Mouse (Mus musculus): ENCODE measurements around the gene St6galnac4. TPM values are rescaled to one million over a fixed set of nuclear protein-coding genes. Genes with fewer than 3 reads are reported as not detected.

Gene St6galnac4
- polyA plus RNA-seq, 1 experiment: 26.9 TPM

DNA sequence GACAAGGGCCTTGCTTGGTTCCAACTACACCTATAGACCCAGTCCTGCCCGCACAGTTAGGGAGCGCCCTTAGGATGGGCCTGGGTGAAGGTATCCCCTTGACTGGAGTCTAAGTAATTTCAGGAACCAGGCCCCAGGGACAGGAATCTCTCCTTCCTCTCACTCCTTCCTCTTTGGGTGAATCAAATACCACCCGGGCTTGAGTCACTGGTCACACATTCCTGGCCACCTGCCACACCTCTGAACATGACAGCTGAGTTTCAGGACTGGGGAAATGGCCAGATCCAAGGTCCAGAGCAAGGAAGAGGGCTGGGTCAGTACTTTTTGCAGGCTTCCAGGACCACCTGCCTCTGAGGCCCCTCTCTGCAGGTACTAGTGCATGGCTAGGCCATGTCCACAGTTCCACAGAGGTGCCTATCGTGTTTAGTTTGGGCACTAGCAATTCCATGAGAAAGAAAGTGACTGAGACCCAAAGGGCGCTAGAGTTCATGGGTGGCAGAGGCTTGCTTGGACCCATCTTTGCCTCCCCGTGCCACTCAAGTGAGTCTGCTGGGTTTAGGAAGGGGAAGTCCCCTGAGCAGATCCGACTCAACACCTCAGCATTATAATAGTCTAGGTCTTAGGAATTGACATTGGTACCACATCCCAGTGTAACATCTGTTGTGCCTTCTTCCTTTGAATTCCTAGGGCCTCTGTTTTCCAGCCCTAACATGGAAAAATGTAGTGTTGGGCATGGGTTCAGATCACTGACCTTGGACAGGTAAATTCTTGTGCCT, 38.7 kb upstream of the St6galnac4 start:
- peak overlapping the region; percentile 62 for H3K27ac ChIP-seq (ENCODE audit: insufficient read depth, low read depth, low read length)
- no peak for TF ChIP-seq POLR2A (IDR thresholded peaks at IDR 0.05; ENCODE audit: borderline replicate concordance, low read depth, low read length)
- no peak overlapping the region for H3K4me3 ChIP-seq (ENCODE audit: insufficient read depth, low read length)
- peaks cover 37% of the 10 kb centered on the region for H3K4me1 ChIP-seq (ENCODE audit: control insufficient read depth, insufficient read depth, low read length)

GRCm38 (mm10) chr2:32549171-32549570, 37.7 kb upstream of the St6galnac4 start:
- H3K27ac ChIP-seq (ENCODE audit: insufficient read depth, low read depth, low read length): no peak overlapping the region
- TF ChIP-seq CTCF (IDR thresholded peaks at IDR 0.05; ENCODE audit: low read depth, low read length) (no peak), POLR2A (IDR thresholded peaks at IDR 0.05; ENCODE audit: borderline replicate concordance, low read depth, low read length) (no peak)
- H3K4me1 ChIP-seq (ENCODE audit: control insufficient read depth, insufficient read depth, low read length): peaks cover 45% of the 10 kb centered on the region
- H3K4me3 ChIP-seq (ENCODE audit: insufficient read depth, low read length): no peak overlapping the region

DNA sequence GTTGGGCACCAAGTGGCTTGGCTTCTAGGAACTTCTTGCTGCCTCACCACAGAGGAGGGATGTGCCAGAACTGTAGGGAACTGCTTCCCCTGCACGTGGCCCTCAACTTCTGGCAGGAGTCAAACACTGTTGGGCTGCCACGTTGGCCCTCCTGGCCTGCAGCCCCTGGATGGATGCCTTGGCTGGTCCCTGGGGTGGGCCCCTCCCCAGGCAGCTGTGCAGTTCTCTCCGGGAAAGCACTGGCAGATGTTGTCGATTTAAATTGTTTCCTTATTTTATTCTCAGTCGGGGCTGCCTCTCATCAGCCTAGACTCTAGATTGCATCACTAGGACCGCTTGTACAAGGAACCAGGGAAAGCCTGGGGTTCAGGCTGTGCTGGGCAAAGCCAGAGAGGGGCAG, 37.1 kb upstream of the St6galnac4 start:
- Histone ChIP-seq H3K27ac (ENCODE audit: insufficient read depth, low read depth, low read length) (0 out of 2 replicates have a peak overlapping the region, but pooled peaks have one; percentile 6), H3K4me1 (ENCODE audit: control insufficient read depth, insufficient read depth, low read length) (peaks cover 46% of the 10 kb centered on the region), H3K4me3 (ENCODE audit: insufficient read depth, low read length) (no peak overlapping the region)
- no peak for TF ChIP-seq POLR2A (IDR thresholded peaks at IDR 0.05; ENCODE audit: borderline replicate concordance, low read depth, low read length)
- no peak for TF ChIP-seq CTCF (IDR thresholded peaks at IDR 0.05; ENCODE audit: low read depth, low read length)

- TF ChIP-seq CTCF (IDR thresholded peaks at IDR 0.05; ENCODE audit: low read depth, low read length) (no peak), POLR2A (IDR thresholded peaks at IDR 0.05; ENCODE audit: borderline replicate concordance, low read depth, low read length) (no peak)
- H3K4me1 ChIP-seq (ENCODE audit: control insufficient read depth, insufficient read depth, low read length): peaks cover 50% of the 10 kb centered on the region
- no peak overlapping the region for H3K4me3 ChIP-seq (ENCODE audit: insufficient read depth, low read length)
- no peak overlapping the region for H3K27ac ChIP-seq (ENCODE audit: insufficient read depth, low read depth, low read length)
Observed at GRCm38 (mm10) chr2:32551236-32551635, 35.7 kb upstream of the St6galnac4 start.

DNA sequence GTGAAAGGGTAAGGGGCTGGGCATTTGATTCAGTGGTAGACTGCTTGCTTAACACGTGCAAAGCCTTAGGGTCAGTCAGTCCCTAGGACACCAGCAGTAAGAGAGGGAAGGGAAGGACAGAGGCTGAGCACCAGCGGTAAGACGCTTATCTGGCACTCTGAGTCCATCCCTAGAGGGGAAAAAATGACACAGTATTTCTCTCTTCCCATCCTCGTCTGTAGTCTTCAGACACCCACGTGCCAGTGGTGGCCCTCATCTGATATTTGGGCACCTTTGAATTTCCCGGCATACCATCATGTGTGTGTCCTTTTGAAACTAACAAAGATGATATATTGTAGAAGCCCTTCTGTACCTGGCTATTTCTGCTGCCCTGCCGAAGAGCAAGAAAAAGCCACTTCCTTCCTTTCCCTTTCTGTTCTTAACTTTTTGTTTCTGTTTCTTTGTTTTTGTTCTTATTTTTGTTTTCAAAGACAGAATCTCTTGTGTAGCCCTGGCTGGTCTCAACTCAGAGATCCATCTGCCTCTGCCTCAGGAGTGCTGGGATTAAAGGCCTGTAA, 33.2 kb upstream of the St6galnac4 start:
- Histone ChIP-seq H3K27ac (ENCODE audit: insufficient read depth, low read depth, low read length) (no peak overlapping the region), H3K4me1 (ENCODE audit: control insufficient read depth, insufficient read depth, low read length) (peaks cover 30% of the 10 kb centered on the region), H3K4me3 (ENCODE audit: insufficient read depth, low read length) (no peak overlapping the region)
- TF ChIP-seq POLR2A (IDR thresholded peaks at IDR 0.05; ENCODE audit: borderline replicate concordance, low read depth, low read length) (no peak), CTCF (IDR thresholded peaks at IDR 0.05; ENCODE audit: low read depth, low read length) (no peak)

- peaks cover 13% of the 10 kb centered on the region for H3K4me1 ChIP-seq (ENCODE audit: control insufficient read depth, insufficient read depth, low read length)
- H3K4me3 ChIP-seq (ENCODE audit: insufficient read depth, low read length): no peak overlapping the region
- TF ChIP-seq CTCF (IDR thresholded peaks at IDR 0.05; ENCODE audit: low read depth, low read length): no peak
- TF ChIP-seq POLR2A (IDR thresholded peaks at IDR 0.05; ENCODE audit: borderline replicate concordance, low read depth, low read length): no peak
- H3K27ac ChIP-seq (ENCODE audit: insufficient read depth, low read depth, low read length): no peak overlapping the region
Observed at GRCm38 (mm10) chr2:32555484-32555883, 31.4 kb upstream of the St6galnac4 start.

DNA sequence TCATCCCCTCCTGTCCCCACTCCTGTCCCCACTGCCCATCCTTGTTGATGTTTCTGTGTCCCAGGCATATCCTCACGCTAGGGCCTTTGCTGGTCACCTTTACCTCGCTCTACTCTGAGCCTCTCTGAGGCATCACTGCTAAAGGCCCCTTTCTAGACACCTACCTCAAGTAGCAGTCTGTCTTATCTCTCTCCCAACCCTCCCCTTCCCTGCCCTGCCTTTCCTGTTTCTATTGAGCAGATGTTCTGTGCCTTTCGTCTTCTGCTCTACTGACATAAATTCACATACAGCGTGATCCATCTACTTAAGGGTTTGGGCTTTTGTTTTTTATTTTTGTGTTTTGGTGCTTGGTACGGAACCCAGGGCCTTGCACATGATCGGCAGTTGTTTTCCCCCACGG, 30.9 kb upstream of the St6galnac4 start:
- H3K27ac ChIP-seq (ENCODE audit: insufficient read depth, low read depth, low read length): no peak overlapping the region
- H3K4me3 ChIP-seq (ENCODE audit: insufficient read depth, low read length): no peak overlapping the region
- H3K4me1 ChIP-seq (ENCODE audit: control insufficient read depth, insufficient read depth, low read length): peaks cover 13% of the 10 kb centered on the region
- TF ChIP-seq POLR2A (IDR thresholded peaks at IDR 0.05; ENCODE audit: borderline replicate concordance, low read depth, low read length) (no peak), CTCF (IDR thresholded peaks at IDR 0.05; ENCODE audit: low read depth, low read length) (no peak)

- peaks cover 4% of the 10 kb centered on the region; the same call in 1 of the 2 replicates for H3K4me1 ChIP-seq (ENCODE audit: control insufficient read depth, insufficient read depth, low read length)
Observed at GRCm38 (mm10) chr2:32559570-32559969, 27.3 kb upstream of the St6galnac4 start.

DNA sequence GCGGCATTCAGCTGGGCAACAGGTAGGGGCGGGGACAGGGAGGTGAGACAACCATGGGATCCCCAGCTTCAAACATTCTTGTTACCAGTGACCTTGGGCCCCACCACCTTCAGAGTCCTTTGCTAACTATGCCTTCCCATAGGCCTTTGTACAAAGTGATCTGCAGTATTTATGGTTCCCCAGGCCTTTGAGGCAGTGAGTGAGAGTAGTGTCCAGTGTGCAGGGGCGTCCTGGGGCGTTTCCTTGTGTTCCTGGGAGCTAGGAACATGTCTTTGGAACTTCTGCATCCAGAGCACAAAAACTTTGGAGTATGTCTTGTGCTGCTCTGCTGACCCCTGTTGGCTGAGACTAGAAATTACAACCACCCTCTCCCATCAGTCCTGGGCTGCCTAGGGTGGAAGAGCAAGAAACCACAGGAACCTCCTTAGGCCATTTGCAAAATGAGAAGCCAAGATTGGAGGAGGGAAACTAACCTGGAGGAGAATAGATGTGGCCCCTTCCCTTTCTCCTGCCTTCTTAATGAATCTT, 20.3 kb upstream of the St6galnac4 start:
- TF ChIP-seq CTCF (IDR thresholded peaks at IDR 0.05; ENCODE audit: low read depth, low read length) (peak; percentile 60; the same call in 1 of the 2 replicates), POLR2A (IDR thresholded peaks at IDR 0.05; ENCODE audit: borderline replicate concordance, low read depth, low read length) (no peak)
- Histone ChIP-seq H3K4me1 (ENCODE audit: control insufficient read depth, insufficient read depth, low read length) (peaks cover 3% of the 10 kb centered on the region), H3K4me3 (ENCODE audit: insufficient read depth, low read length) (no peak overlapping the region), H3K27ac (ENCODE audit: insufficient read depth, low read depth, low read length) (no peak overlapping the region)

More at GRCm38 (mm10) chr2:32559570-32559969, 27.3 kb upstream of the St6galnac4 start:
- H3K27ac ChIP-seq (ENCODE audit: insufficient read depth, low read depth, low read length): no peak overlapping the region
- no peak for TF ChIP-seq CTCF (IDR thresholded peaks at IDR 0.05; ENCODE audit: low read depth, low read length)
- no peak for TF ChIP-seq POLR2A (IDR thresholded peaks at IDR 0.05; ENCODE audit: borderline replicate concordance, low read depth, low read length)
- no peak overlapping the region for H3K4me3 ChIP-seq (ENCODE audit: insufficient read depth, low read length)

DNA sequence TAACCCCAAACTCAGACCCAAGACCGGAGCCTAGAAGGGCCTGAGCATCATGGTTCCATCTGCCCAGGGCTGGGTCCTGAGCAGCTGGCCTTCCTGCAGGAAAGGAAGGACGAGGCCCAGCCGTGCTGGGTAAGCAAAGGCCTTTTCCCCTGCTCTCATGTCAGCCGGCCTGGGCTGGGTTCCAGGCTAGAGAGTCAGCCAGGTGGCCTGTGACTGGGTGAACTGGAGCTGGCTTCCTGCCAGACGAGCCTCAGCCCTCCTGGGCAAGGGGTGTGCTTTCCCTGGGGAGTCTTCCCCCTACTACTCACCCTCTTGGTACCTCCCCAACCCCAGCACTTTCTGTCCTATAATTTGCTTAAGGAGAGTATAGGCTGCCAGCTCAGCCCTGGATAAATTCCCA, 18.7 kb upstream of the St6galnac4 start:
- no peak overlapping the region for H3K27ac ChIP-seq (ENCODE audit: insufficient read depth, low read depth, low read length)
- no peak for TF ChIP-seq POLR2A (IDR thresholded peaks at IDR 0.05; ENCODE audit: borderline replicate concordance, low read depth, low read length)
- H3K4me3 ChIP-seq (ENCODE audit: insufficient read depth, low read length): no peak overlapping the region

More for the DNA sequence above, 18.7 kb upstream of the St6galnac4 start:
- peaks cover 12% of the 10 kb centered on the region for H3K4me1 ChIP-seq (ENCODE audit: control insufficient read depth, insufficient read depth, low read length)

Measured in bone marrow macrophage, adult 2 months (primary cell).